Mouse (Mus musculus) yolk sac, embryonic 10.5 days (tissue): ENCODE measurements around the gene Tomm70a.

Source experiments
- DNase-seq: peaks from one replicate; pipeline ENCODE4 v3.0.0-alpha.2; 2017; ENCODE audit warnings: low spot score

Tomm70a gene

GRCm38 (mm10) chr16:57191214-57191613 lies 69.7 kb downstream of the Tomm70a start:
- DNase-seq, result no peak

GRCm38 (mm10) chr16:57196590-57196989 lies 75.1 kb downstream of the Tomm70a start:
- DNase-seq, result no peak

GRCm38 (mm10) chr16:57197281-57197680 lies 75.8 kb downstream of the Tomm70a start:
- DNase-seq, result no peak
